Mouse (Mus musculus): ENCODE measurements at regions not wholly inside any gene's neighbourhood (a gene's known extent, or its start where the extent isn't known, plus 50 kb on each side); places are given as distances from the start of the nearest gene placed in this dataset.

- DNase-seq: no peak
- no peaks in the 10 kb centered on the region for H3K4me1 ChIP-seq (replicated peaks; ENCODE audit: control insufficient read depth, insufficient read depth, low read length)
Observed at GRCm38 (mm10) chr15:68556133-68556532, 2055.4 kb upstream of the Lrrc6 start.

GRCm38 (mm10) chr15:68536055-68536325 is 2035.3 kb upstream of the Lrrc6 start:
- no peak overlapping the region for H3K4me3 ChIP-seq (ENCODE audit: control insufficient read depth, insufficient read depth, low read length)
- H3K27me3 ChIP-seq (ENCODE audit: control insufficient read depth, insufficient read depth, low read length): no peaks in the 10 kb centered on the region
- TF ChIP-seq POLR2A (IDR thresholded peaks at IDR 0.05; ENCODE audit: control insufficient read depth, extremely low read depth, insufficient read depth, low read length, poor library complexity): no peak
- no peak for TF ChIP-seq CTCF (IDR thresholded peaks at IDR 0.05; ENCODE audit: borderline replicate concordance, control insufficient read depth, extremely low read depth, insufficient read depth, low read length, poor library complexity)
- no peaks in the 10 kb centered on the region for H3K4me1 ChIP-seq (replicated peaks; ENCODE audit: control insufficient read depth, insufficient read depth, low read length)
- WGBS: 82% methylated on average over 4 of the region's 4 CpGs
- no peak for DNase-seq
- H3K36me3 ChIP-seq (ENCODE audit: control insufficient read depth, insufficient read depth, low read length): no peaks in the 10 kb centered on the region
- H3K27ac ChIP-seq (ENCODE audit: control insufficient read depth, insufficient read depth, low read length): no peak overlapping the region

More at GRCm38 (mm10) chr15:68556133-68556532, 2055.4 kb upstream of the Lrrc6 start:
- no peaks in the 10 kb centered on the region for H3K27me3 ChIP-seq (ENCODE audit: control insufficient read depth, insufficient read depth, low read length)
- 83% methylated on average over 7 of the region's 7 CpGs for WGBS
- no peaks in the 10 kb centered on the region for H3K36me3 ChIP-seq (ENCODE audit: control insufficient read depth, insufficient read depth, low read length)
- no peak overlapping the region for H3K4me3 ChIP-seq (ENCODE audit: control insufficient read depth, insufficient read depth, low read length)
- no peak overlapping the region for H3K27ac ChIP-seq (ENCODE audit: control insufficient read depth, insufficient read depth, low read length)
- TF ChIP-seq CTCF (IDR thresholded peaks at IDR 0.05; ENCODE audit: borderline replicate concordance, control insufficient read depth, extremely low read depth, insufficient read depth, low read length, poor library complexity) (no peak), POLR2A (IDR thresholded peaks at IDR 0.05; ENCODE audit: control insufficient read depth, extremely low read depth, insufficient read depth, low read length, poor library complexity) (no peak)

- H3K36me3 ChIP-seq (ENCODE audit: control insufficient read depth, insufficient read depth, low read length): no peaks in the 10 kb centered on the region
- no peak overlapping the region for H3K27ac ChIP-seq (ENCODE audit: control insufficient read depth, insufficient read depth, low read length)
- WGBS: 85% methylated on average over 10 of the region's 10 CpGs
- no peak for DNase-seq
- TF ChIP-seq POLR2A (IDR thresholded peaks at IDR 0.05; ENCODE audit: control insufficient read depth, extremely low read depth, insufficient read depth, low read length, poor library complexity) (no peak), CTCF (IDR thresholded peaks at IDR 0.05; ENCODE audit: borderline replicate concordance, control insufficient read depth, extremely low read depth, insufficient read depth, low read length, poor library complexity) (no peak)
- H3K4me3 ChIP-seq (ENCODE audit: control insufficient read depth, insufficient read depth, low read length): no peak overlapping the region
- H3K4me1 ChIP-seq (replicated peaks; ENCODE audit: control insufficient read depth, insufficient read depth, low read length): no peaks in the 10 kb centered on the region
- no peaks in the 10 kb centered on the region for H3K27me3 ChIP-seq (ENCODE audit: control insufficient read depth, insufficient read depth, low read length)
Observed at GRCm38 (mm10) chr15:68535297-68536054, 2034.8 kb upstream of the Lrrc6 start.

DNA sequence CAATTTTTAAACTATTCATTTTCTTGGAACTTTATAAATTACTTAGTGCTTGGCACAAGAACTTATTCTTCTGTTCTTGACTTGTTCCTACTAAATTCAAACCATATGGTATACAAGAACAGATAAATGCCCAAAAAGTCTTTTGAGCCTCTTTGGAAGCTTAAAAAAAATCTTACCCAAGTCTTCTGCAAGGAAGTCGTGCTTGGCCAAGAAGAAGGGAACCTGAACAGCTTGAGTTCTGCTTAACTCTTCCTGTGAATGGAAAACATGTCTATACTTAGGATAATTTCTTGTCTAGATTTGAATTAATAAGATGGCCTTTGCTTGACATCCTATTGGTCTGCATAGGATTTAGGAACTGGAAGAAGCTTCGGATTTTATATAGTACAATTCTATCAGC is 2020.0 kb upstream of the Lrrc6 start:
- 77% methylated on average over 2 of the region's 2 CpGs for WGBS
- no peak overlapping the region for H3K4me3 ChIP-seq (ENCODE audit: control insufficient read depth, insufficient read depth, low read length)
- no peaks in the 10 kb centered on the region for H3K27me3 ChIP-seq (ENCODE audit: control insufficient read depth, insufficient read depth, low read length)
- no peak overlapping the region for H3K27ac ChIP-seq (ENCODE audit: control insufficient read depth, insufficient read depth, low read length)
- H3K4me1 ChIP-seq (replicated peaks; ENCODE audit: control insufficient read depth, insufficient read depth, low read length): no peaks in the 10 kb centered on the region
- H3K36me3 ChIP-seq (ENCODE audit: control insufficient read depth, insufficient read depth, low read length): no peaks in the 10 kb centered on the region
- TF ChIP-seq CTCF (IDR thresholded peaks at IDR 0.05; ENCODE audit: borderline replicate concordance, control insufficient read depth, extremely low read depth, insufficient read depth, low read length, poor library complexity): no peak
- no peak for TF ChIP-seq POLR2A (IDR thresholded peaks at IDR 0.05; ENCODE audit: control insufficient read depth, extremely low read depth, insufficient read depth, low read length, poor library complexity)
- no peak for DNase-seq

DNA sequence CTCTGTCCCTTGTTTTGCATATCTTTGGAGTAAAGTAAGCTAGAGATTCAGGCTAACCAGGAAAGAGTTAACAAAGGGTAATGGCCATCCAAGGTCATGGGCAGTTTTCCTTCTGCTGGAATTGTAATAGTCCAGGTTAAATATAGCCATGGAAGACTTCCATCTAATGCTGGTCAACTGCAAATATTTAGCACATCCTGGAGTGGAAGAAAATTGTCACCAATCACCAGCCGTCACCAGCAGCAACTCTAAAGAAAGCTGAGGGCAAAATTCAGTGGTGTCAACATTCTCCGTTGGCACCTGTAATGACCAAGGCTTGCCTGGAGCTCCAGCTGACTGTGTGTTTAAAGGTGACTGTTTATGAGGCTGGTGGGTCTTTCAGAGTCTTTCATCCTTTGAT is 2011.7 kb upstream of the Lrrc6 start:
- Histone ChIP-seq H3K4me3 (ENCODE audit: control insufficient read depth, insufficient read depth, low read length) (no peak overlapping the region), H3K27ac (ENCODE audit: control insufficient read depth, insufficient read depth, low read length) (no peak overlapping the region), H3K36me3 (ENCODE audit: control insufficient read depth, insufficient read depth, low read length) (no peaks in the 10 kb centered on the region), H3K4me1 (replicated peaks; ENCODE audit: control insufficient read depth, insufficient read depth, low read length) (no peaks in the 10 kb centered on the region), H3K27me3 (ENCODE audit: control insufficient read depth, insufficient read depth, low read length) (no peaks in the 10 kb centered on the region)
- 88% methylated on average over 2 of the region's 2 CpGs for WGBS
- no peak for DNase-seq
- no peak for TF ChIP-seq POLR2A (IDR thresholded peaks at IDR 0.05; ENCODE audit: control insufficient read depth, extremely low read depth, insufficient read depth, low read length, poor library complexity)

DNA sequence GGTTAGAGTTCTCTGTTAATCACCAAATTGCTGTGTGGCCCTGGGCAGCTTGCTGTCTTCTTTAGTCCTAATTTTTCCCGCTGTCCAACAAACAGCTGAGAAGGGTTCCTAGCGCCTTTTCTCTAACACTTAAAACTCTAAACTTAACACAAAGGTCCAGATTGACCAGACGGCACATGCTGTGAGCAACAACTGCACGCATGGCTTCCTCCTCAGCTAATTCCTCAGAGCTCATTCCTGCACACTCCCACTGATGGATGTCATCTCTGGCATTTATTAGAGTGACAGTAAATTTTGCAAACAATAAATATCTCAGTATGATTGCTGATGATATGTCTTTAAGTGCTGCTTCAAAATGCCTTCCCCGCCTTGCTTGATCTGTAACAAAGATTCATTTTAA is 2007.5 kb upstream of the Lrrc6 start:
- no peaks in the 10 kb centered on the region for H3K36me3 ChIP-seq (ENCODE audit: control insufficient read depth, insufficient read depth, low read length)
- H3K4me3 ChIP-seq (ENCODE audit: control insufficient read depth, insufficient read depth, low read length): no peak overlapping the region
- no peaks in the 10 kb centered on the region for H3K4me1 ChIP-seq (replicated peaks; ENCODE audit: control insufficient read depth, insufficient read depth, low read length)
- TF ChIP-seq CTCF (IDR thresholded peaks at IDR 0.05; ENCODE audit: borderline replicate concordance, control insufficient read depth, extremely low read depth, insufficient read depth, low read length, poor library complexity) (no peak), POLR2A (IDR thresholded peaks at IDR 0.05; ENCODE audit: control insufficient read depth, extremely low read depth, insufficient read depth, low read length, poor library complexity) (no peak)
- WGBS: 92% methylated on average over 5 of the region's 5 CpGs
- DNase-seq: no peak
- H3K27ac ChIP-seq (ENCODE audit: control insufficient read depth, insufficient read depth, low read length): no peak overlapping the region
- H3K27me3 ChIP-seq (ENCODE audit: control insufficient read depth, insufficient read depth, low read length): no peaks in the 10 kb centered on the region

DNA sequence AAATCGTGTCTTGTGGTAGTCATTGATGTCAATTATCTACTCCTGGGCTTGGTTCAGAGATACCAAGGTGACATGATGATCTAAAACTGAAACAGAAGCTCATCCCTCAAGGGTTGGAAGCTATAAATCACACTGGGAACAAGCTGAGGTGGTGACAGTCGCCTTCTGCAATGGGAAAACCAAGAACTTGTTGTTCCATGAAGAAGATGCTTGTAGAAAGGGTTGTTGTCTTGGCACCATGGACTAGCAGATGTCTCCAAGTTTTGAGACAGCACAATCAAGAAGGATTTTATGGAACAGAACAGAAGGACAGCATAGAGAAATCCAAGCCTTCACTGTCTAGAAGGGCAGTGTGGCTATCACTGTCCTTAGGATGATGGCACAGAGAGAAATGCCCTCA is 2005.4 kb upstream of the Lrrc6 start:
- 73% methylated on average over 2 of the region's 2 CpGs for WGBS
- Histone ChIP-seq H3K27ac (ENCODE audit: control insufficient read depth, insufficient read depth, low read length) (no peak overlapping the region), H3K4me3 (ENCODE audit: control insufficient read depth, insufficient read depth, low read length) (no peak overlapping the region), H3K36me3 (ENCODE audit: control insufficient read depth, insufficient read depth, low read length) (no peaks in the 10 kb centered on the region), H3K27me3 (ENCODE audit: control insufficient read depth, insufficient read depth, low read length) (no peaks in the 10 kb centered on the region), H3K4me1 (replicated peaks; ENCODE audit: control insufficient read depth, insufficient read depth, low read length) (no peaks in the 10 kb centered on the region)
- DNase-seq: no peak
- TF ChIP-seq POLR2A (IDR thresholded peaks at IDR 0.05; ENCODE audit: control insufficient read depth, extremely low read depth, insufficient read depth, low read length, poor library complexity) (no peak), CTCF (IDR thresholded peaks at IDR 0.05; ENCODE audit: borderline replicate concordance, control insufficient read depth, extremely low read depth, insufficient read depth, low read length, poor library complexity) (no peak)
